Mouse (Mus musculus) ES-Bruce4 (cell line): ENCODE results near the gene Il3. TPM values are rescaled to one million over a fixed set of nuclear protein-coding genes. Genes with fewer than 3 reads are reported as not detected.

Source experiments
- H3K27ac ChIP-seq: 2 replicates; pipeline ENCODE4 v1.5.1; 2012; ENCODE audit warnings: low read length, inconsistent platforms; ENCODE audit not compliant: insufficient read depth
- H3K27me3 ChIP-seq: 2 replicates; pipeline ENCODE4 v1.6.1; 2012; ENCODE audit warnings: mild to moderate bottlenecking, low read length, inconsistent platforms; ENCODE audit not compliant: control insufficient read depth, poor library complexity, insufficient read depth, severe bottlenecking
- H3K36me3 ChIP-seq: 2 replicates; pipeline ENCODE4 v1.6.1; 2012; ENCODE audit warnings: inconsistent platforms, mild to moderate bottlenecking, low read length, moderate library complexity; ENCODE audit not compliant: control insufficient read depth, poor library complexity, insufficient read depth, severe bottlenecking
- H3K4me1 ChIP-seq: one replicate; pipeline ENCODE4 v1.8.1; 2011; ENCODE audit warnings: low read length; ENCODE audit not compliant: control insufficient read depth, insufficient read depth
- H3K4me3 ChIP-seq: 2 replicates; pipeline ENCODE4 v1.5.1; 2011; ENCODE audit warnings: low read depth, mild to moderate bottlenecking, low read length
- H3K9ac ChIP-seq: 2 replicates; pipeline ENCODE4 v1.6.1; 2012; ENCODE audit warnings: low read depth, mild to moderate bottlenecking, inconsistent platforms; ENCODE audit not compliant: poor library complexity, severe bottlenecking
- H3K9me3 ChIP-seq: replicated peaks from 2 replicates; pipeline ENCODE4 v1.6.1; 2012; ENCODE audit warnings: mild to moderate bottlenecking, low read length, inconsistent platforms; ENCODE audit not compliant: control insufficient read depth, poor library complexity, insufficient read depth, severe bottlenecking
- CTCF ChIP-seq: IDR thresholded peaks from one replicate; pipeline ENCODE4 v1.8.1; 2011; ENCODE audit warnings: low read depth, low read length
- EP300 ChIP-seq: IDR thresholded peaks from 2 replicates; pipeline ENCODE4 v1.6.1; 2011; ENCODE audit warnings: low read depth, low read length; ENCODE audit not compliant: insufficient read depth
- POLR2A ChIP-seq: IDR thresholded peaks from one replicate; pipeline ENCODE4 v1.8.1; 2011; ENCODE audit warnings: low read length; ENCODE audit not compliant: insufficient read depth
- polyA plus RNA-seq: library from polyadenylated mRNA; stranded (reverse); fragments of >200 nt; gene quantifications from 2 replicates; pipeline ENCODE4 v1.2.4, GENCODE M21; 2011; ENCODE audit warnings: low read depth; ENCODE audit not compliant: missing spikeins, insufficient read depth, insufficient read length

Il3 gene
- polyA plus RNA-seq, 1 experiment, result not detected

- no peaks in the 10 kb centered on the region for H3K36me3 ChIP-seq
- TF ChIP-seq CTCF (no peak), POLR2A (no peak), EP300 (no peak)
- H3K4me3 ChIP-seq, result no peak overlapping the region
- H3K27me3 ChIP-seq, result no peaks in the 10 kb centered on the region
- H3K4me1 ChIP-seq, result peaks cover 1% of the 10 kb centered on the region
- no peak overlapping the region for H3K27ac ChIP-seq
- no peaks in the 10 kb centered on the region for H3K9me3 ChIP-seq
- no peak overlapping the region for H3K9ac ChIP-seq
Measured at GRCm38 (mm10) chr11:54310588-54310987, 43.5 kb upstream of the Il3 start.

- Histone ChIP-seq H3K36me3 (no peaks in the 10 kb centered on the region), H3K9me3 (no peaks in the 10 kb centered on the region), H3K4me3 (no peak overlapping the region), H3K9ac (no peak overlapping the region), H3K27ac (no peak overlapping the region), H3K27me3 (no peaks in the 10 kb centered on the region), H3K4me1 (peaks cover 4% of the 10 kb centered on the region)
- no peak for TF ChIP-seq POLR2A
- peak; percentile 61 for TF ChIP-seq CTCF
Measured at GRCm38 (mm10) chr11:54307139-54307816, 40.2 kb upstream of the Il3 start.

GRCm38 (mm10) chr11:54305331-54305730 lies 38.3 kb upstream of the Il3 start:
- H3K27ac ChIP-seq, result no peak overlapping the region
- TF ChIP-seq POLR2A (no peak), EP300 (no peak), CTCF (no peak)
- peaks cover 2% of the 10 kb centered on the region for H3K4me1 ChIP-seq
- H3K4me3 ChIP-seq, result no peak overlapping the region
- no peak overlapping the region for H3K9ac ChIP-seq
- no peaks in the 10 kb centered on the region for H3K36me3 ChIP-seq
- H3K27me3 ChIP-seq, result no peaks in the 10 kb centered on the region
- no peaks in the 10 kb centered on the region for H3K9me3 ChIP-seq

GRCm38 (mm10) chr11:54304471-54304873 lies 37.4 kb upstream of the Il3 start:
- Histone ChIP-seq H3K4me1 (peaks cover 2% of the 10 kb centered on the region), H3K27ac (no peak overlapping the region), H3K27me3 (no peaks in the 10 kb centered on the region), H3K9me3 (no peaks in the 10 kb centered on the region), H3K9ac (peak overlapping the region; percentile 71), H3K36me3 (no peaks in the 10 kb centered on the region), H3K4me3 (peak overlapping the region; percentile 86)
- no peak for TF ChIP-seq CTCF
- no peak for TF ChIP-seq POLR2A
- TF ChIP-seq EP300, result no peak

GRCm38 (mm10) chr11:54303728-54304470 lies 36.8 kb upstream of the Il3 start, which contains the start of gene Acsl6:
TSS of gene Acsl6 (plus strand) at chr11:54303798.
- Histone ChIP-seq H3K36me3 (no peaks in the 10 kb centered on the region), H3K27ac (no peak within 1 kb of the TSS), H3K9ac (peak within 1 kb of the TSS; percentile 71), H3K4me1 (peaks cover 2% of the 10 kb centered on the region), H3K9me3 (no peaks in the 10 kb centered on the region), H3K4me3 (peak within 1 kb of the TSS; percentile 86), H3K27me3 (no peaks in the 10 kb centered on the region)
- TF ChIP-seq POLR2A, result no peak
- TF ChIP-seq CTCF, result no peak
- no peak for TF ChIP-seq EP300
